Comparison of ENCODE assay signal across 12 mouse cellular contexts in the genomic region with DNA sequence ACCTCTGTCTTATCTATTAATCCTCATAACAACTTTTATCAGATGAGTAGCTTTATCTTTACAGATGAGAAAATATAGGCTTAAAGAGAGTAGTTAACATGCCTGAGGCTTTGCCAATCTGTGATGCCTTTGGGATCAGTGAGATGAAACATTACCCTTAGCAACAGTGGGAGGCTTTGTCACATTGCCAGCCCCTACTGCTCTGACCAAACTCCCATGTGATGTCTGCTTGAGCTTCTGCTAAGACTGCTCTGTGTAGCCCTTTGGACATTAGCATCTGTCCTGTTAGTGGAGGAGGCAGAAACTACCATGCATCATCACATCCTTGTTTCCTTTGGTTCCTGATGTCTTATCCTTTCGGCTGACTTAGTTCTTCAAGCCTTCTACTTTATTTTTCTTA. TPM values are rescaled to one million over a fixed set of nuclear protein-coding genes. Genes with fewer than 3 reads are reported as not detected.
DNase-seq lines count a peak whose midpoint lies in the region; ATAC-seq and TF ChIP-seq lines count a peak whose summit lies in the region.
"Had no signal": no experiment of that assay in that cellular context is flagged by ENCODE, and none has a peak within 500 bp of the region (broad histone marks: within the 10 kb centered on the region; RNA-seq: fewer than 3 reads in every experiment).

No protein-coding gene starts in this region.

- no peak for TF ChIP-seq CTCF in midbrain, postnatal 0 days (IDR thresholded peaks at IDR 0.05)

- 87% methylated on average over 1 of the region's 1 CpGs for WGBS in hindbrain, embryonic 16.5 days
- 96% methylated on average over 1 of the region's 1 CpGs for WGBS in hindbrain, embryonic 10.5 days
- WGBS in midbrain, postnatal 0 days: 93% methylated on average over 1 of the region's 1 CpGs
- 90% methylated on average over 1 of the region's 1 CpGs for WGBS in midbrain, embryonic 10.5 days

- H3K4me1 ChIP-seq in hindbrain, embryonic 16.5 days (ENCODE audit: control insufficient read depth, insufficient read depth, low read depth, low read length): peaks cover 5% of the 10 kb centered on the region
- H3K4me1 ChIP-seq in hindbrain, embryonic 10.5 days (replicated peaks): peaks cover 6% of the 10 kb centered on the region; the same call in 1 of the 2 replicates
- H3K4me1 ChIP-seq in midbrain, postnatal 0 days (ENCODE audit: insufficient read depth, low read length): 0 out of 2 replicates have a peak, but pooled peaks cover 3% of the 10 kb centered on the region
- peaks cover 5% of the 10 kb centered on the region; the same call in 1 of the 2 replicates for H3K4me1 ChIP-seq in midbrain, embryonic 10.5 days

- H3K27ac ChIP-seq in hindbrain, embryonic 16.5 days (ENCODE audit: low read depth, low read length): no peak overlapping the region
- no peak overlapping the region for H3K27ac ChIP-seq in hindbrain, embryonic 10.5 days
- H3K27ac ChIP-seq in midbrain, postnatal 0 days (ENCODE audit: low read depth, low read length): no peak overlapping the region
- H3K27ac ChIP-seq in midbrain, embryonic 10.5 days (replicated peaks): no peak overlapping the region
- H3K27ac ChIP-seq: limb, embryonic 13.5 days had no signal

- no peaks in the 10 kb centered on the region for H3K9me3 ChIP-seq in hindbrain, embryonic 16.5 days (ENCODE audit: control insufficient read depth, low read length)
- no peaks in the 10 kb centered on the region for H3K9me3 ChIP-seq in hindbrain, embryonic 10.5 days
- no peaks in the 10 kb centered on the region for H3K9me3 ChIP-seq in midbrain, postnatal 0 days (ENCODE audit: low read length)
- no peaks in the 10 kb centered on the region for H3K9me3 ChIP-seq in midbrain, embryonic 10.5 days (replicated peaks)
- H3K9me3 ChIP-seq: limb, embryonic 13.5 days had no signal

- peak; percentile 58; the same call in 1 of the 2 replicates for ATAC-seq in hindbrain, embryonic 16.5 days
- ATAC-seq in midbrain, postnatal 0 days (ENCODE audit: low FRiP score): no peak

- H3K27me3 ChIP-seq in hindbrain, embryonic 16.5 days (replicated peaks; ENCODE audit: control insufficient read depth, insufficient read depth, low read length): no peaks in the 10 kb centered on the region
- H3K27me3 ChIP-seq in hindbrain, embryonic 10.5 days (ENCODE audit: insufficient read depth, poor library complexity, severe bottlenecking): no peaks in the 10 kb centered on the region
- H3K27me3 ChIP-seq in midbrain, postnatal 0 days (ENCODE audit: insufficient read depth, low read length): no peaks in the 10 kb centered on the region
- H3K27me3 ChIP-seq in midbrain, embryonic 10.5 days (ENCODE audit: low read depth, poor library complexity, severe bottlenecking): no peaks in the 10 kb centered on the region; the same call in 1 of the 2 replicates
- H3K27me3 ChIP-seq: limb, embryonic 13.5 days had no signal

- DNase-seq in adrenal gland, postnatal 25 days: peak; percentile 26
- DNase-seq in adrenal gland, adult 8-10 months: no peak
- DNase-seq in hindbrain, embryonic 10.5 days (ENCODE audit: low spot score): no peak
- peak; percentile 76 for DNase-seq in midbrain, postnatal 0 days (ENCODE audit: low spot score)
- DNase-seq in midbrain, embryonic 10.5 days (ENCODE audit: low spot score): no peak
- DNase-seq in embryo, embryonic 10 days (ENCODE audit: low spot score): no peak
- no peak for DNase-seq in lung, postnatal 10 days
- DNase-seq: B cell, adult 2 months; lung, postnatal 14 days; thymus, postnatal 25 days had no signal

- no peaks in the 10 kb centered on the region for H3K36me3 ChIP-seq in hindbrain, embryonic 16.5 days (ENCODE audit: control insufficient read depth, insufficient read depth, low read length)
- H3K36me3 ChIP-seq in hindbrain, embryonic 10.5 days: peaks cover 3% of the 10 kb centered on the region; the same call in 1 of the 2 replicates
- no peaks in the 10 kb centered on the region for H3K36me3 ChIP-seq in midbrain, postnatal 0 days (ENCODE audit: insufficient read depth, low read length)
- peaks cover 7% of the 10 kb centered on the region for H3K36me3 ChIP-seq in midbrain, embryonic 10.5 days

- no peak overlapping the region for H3K4me2 ChIP-seq in hindbrain, embryonic 16.5 days (ENCODE audit: low read length)
- H3K4me2 ChIP-seq in midbrain, postnatal 0 days (ENCODE audit: low read depth, low read length, poor library complexity, severe bottlenecking): no peak overlapping the region
- H3K4me2 ChIP-seq: limb, embryonic 13.5 days had no signal

- no peak overlapping the region for H3K4me3 ChIP-seq in hindbrain, embryonic 16.5 days (ENCODE audit: low read length)
- no peak overlapping the region for H3K4me3 ChIP-seq in hindbrain, embryonic 10.5 days
- H3K4me3 ChIP-seq in midbrain, postnatal 0 days (ENCODE audit: low read depth, low read length): no peak overlapping the region
- H3K4me3 ChIP-seq in midbrain, embryonic 10.5 days: no peak overlapping the region
- H3K4me3 ChIP-seq: limb, embryonic 13.5 days had no signal

- H3K9ac ChIP-seq in hindbrain, embryonic 16.5 days (ENCODE audit: low read depth, low read length): no peak overlapping the region
- H3K9ac ChIP-seq in midbrain, postnatal 0 days (replicated peaks; ENCODE audit: low read length, poor library complexity, severe bottlenecking): no peak overlapping the region
- H3K9ac ChIP-seq: limb, embryonic 13.5 days had no signal

RNA-seq across cellular contexts. Expression of a gene that starts 7.8 kb away (rescaled TPM):
- total RNA-seq in adrenal gland, postnatal 25 days (2021): 137 and 156 TPM in 2 replicates
- 100 to 1,000 TPM; 100 to 281 (median 173) TPM for total RNA-seq in adrenal gland, adult 8-10 months (2022)
- polyA plus RNA-seq in hindbrain, embryonic 16.5 days (2015; fragmentation: Nextera tagmentation; extraction: Ambion mirVana): 20.5 and 22.3 TPM in 2 replicates
- 11.5 and 13.0 TPM in 2 replicates for polyA plus RNA-seq in hindbrain, embryonic 10.5 days (2016; fragmentation: Nextera tagmentation; extraction: Ambion mirVana)
- total RNA-seq in midbrain, postnatal 0 days (2014; rRNA removed): 66.7 and 69.1 TPM in 2 replicates
- 12.8 and 16.0 TPM in 2 replicates for polyA plus RNA-seq in midbrain, postnatal 0 days (2015; fragmentation: Nextera tagmentation; extraction: Ambion mirVana)
- polyA plus RNA-seq in midbrain, embryonic 10.5 days (2016; fragmentation: Nextera tagmentation; extraction: Ambion mirVana): 12.5 and 13.7 TPM in 2 replicates

RNA-seq across cellular contexts. Expression of a gene that starts 40.3 kb away (rescaled TPM):
- total RNA-seq in adrenal gland, postnatal 25 days (2021): 42.9 and 51.2 TPM in 2 replicates
- total RNA-seq in adrenal gland, adult 8-10 months (2022): 10 to 100 TPM; 43.4 to 55.3 (median 50.2) TPM
- 10.4 and 14.2 TPM in 2 replicates for polyA plus RNA-seq in hindbrain, embryonic 16.5 days (2015; fragmentation: Nextera tagmentation; extraction: Ambion mirVana)
- polyA plus RNA-seq in hindbrain, embryonic 10.5 days (2016; fragmentation: Nextera tagmentation; extraction: Ambion mirVana): 50.3 and 50.4 TPM in 2 replicates
- total RNA-seq in midbrain, postnatal 0 days (2014; rRNA removed): 38.7 and 42.3 TPM in 2 replicates
- 7.2 and 7.8 TPM in 2 replicates for polyA plus RNA-seq in midbrain, postnatal 0 days (2015; fragmentation: Nextera tagmentation; extraction: Ambion mirVana)
- polyA plus RNA-seq in midbrain, embryonic 10.5 days (2016; fragmentation: Nextera tagmentation; extraction: Ambion mirVana): 49.6 and 51.7 TPM in 2 replicates

Comparison
In these comparisons a context has a peak if more than half of its experiments do, and no peak if none do; other contexts are left out.
1. DNase-seq: peak in adrenal gland, postnatal 25 days (single experiment) and midbrain, postnatal 0 days (single experiment); none in adrenal gland, adult 8-10 months (single experiment), hindbrain, embryonic 10.5 days (single experiment), midbrain, embryonic 10.5 days (single experiment), embryo, embryonic 10 days (single experiment) and lung, postnatal 10 days (single experiment).